Mouse (Mus musculus): ENCODE measurements around the gene Entpd1. TPM values are rescaled to one million over a fixed set of nuclear protein-coding genes. Genes with fewer than 3 reads are reported as not detected.

Entpd1 gene
- polyA plus RNA-seq, 1 experiment from 2014 or later, result 7.2 TPM

DNA sequence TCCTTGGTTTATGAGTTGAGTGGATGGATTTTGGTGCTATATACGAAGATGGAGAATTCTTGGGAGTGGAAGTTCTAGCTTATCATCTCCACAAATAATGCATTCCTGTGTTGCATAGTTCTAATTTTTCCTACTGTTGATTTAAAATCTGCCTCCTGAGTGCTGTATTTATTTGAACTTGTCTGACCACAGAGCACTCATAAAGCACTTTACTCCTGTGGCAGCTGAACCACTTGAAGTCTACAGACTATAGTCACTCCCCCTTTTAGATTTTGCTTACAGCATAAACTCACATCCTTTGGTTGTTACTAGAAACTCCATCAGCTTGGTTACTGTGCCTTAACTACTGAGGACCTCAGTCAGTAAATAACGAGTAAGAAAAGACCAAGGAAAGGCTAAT, 155.0 kb downstream of the Entpd1 start:
- DNase-seq (ENCODE audit: low spot score, missing footprints), result no peak
- H3K9me3 ChIP-seq (ENCODE audit: control insufficient read depth, low read length), result no peaks in the 10 kb centered on the region
- no peak overlapping the region for H3K27ac ChIP-seq (ENCODE audit: low read depth, low read length)
- no peak for ATAC-seq (ENCODE audit: low FRiP score)
- no peaks in the 10 kb centered on the region for H3K27me3 ChIP-seq (ENCODE audit: control insufficient read depth, insufficient read depth, low read length)
- 90% methylated on average over 2 of the region's 2 CpGs for WGBS
- no peak overlapping the region for H3K9ac ChIP-seq (ENCODE audit: low read length)
- H3K4me2 ChIP-seq, result no peak overlapping the region
- no peak overlapping the region for H3K4me3 ChIP-seq (ENCODE audit: low read depth, low read length)
- no peaks in the 10 kb centered on the region for H3K4me1 ChIP-seq (ENCODE audit: control insufficient read depth, insufficient read depth, low read length)
- no peaks in the 10 kb centered on the region for H3K36me3 ChIP-seq (ENCODE audit: control insufficient read depth, insufficient read depth, low read length)

DNA sequence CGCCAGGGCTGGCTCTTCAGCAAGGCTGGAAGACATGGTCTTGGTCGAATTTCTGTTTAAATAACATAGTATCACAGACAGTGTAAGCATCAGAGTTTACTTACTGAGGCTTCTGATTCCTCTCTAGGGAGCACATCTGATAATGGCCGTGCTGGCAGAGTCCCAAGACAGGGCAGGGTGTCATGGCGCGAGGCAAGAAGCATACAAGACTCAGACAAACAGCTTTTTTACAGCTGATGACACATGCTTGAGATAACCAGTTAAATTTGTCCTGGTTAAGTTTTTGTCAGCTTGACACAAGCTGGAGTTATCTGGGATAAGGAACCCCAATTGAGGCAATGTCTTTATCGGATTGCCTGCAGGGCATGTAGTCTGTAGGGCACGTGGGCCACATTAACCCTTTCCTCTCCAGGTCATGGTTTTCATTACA, 157.2 kb downstream of the Entpd1 start:
- DNase-seq (ENCODE audit: low spot score, missing footprints) (no peak), ATAC-seq (ENCODE audit: low FRiP score) (no peak)
- H3K9ac ChIP-seq (ENCODE audit: low read length), result no peak overlapping the region
- no peak overlapping the region for H3K4me2 ChIP-seq
- no peak overlapping the region for H3K27ac ChIP-seq (ENCODE audit: low read depth, low read length)
- H3K36me3 ChIP-seq (ENCODE audit: control insufficient read depth, insufficient read depth, low read length), result no peaks in the 10 kb centered on the region
- H3K27me3 ChIP-seq (ENCODE audit: control insufficient read depth, insufficient read depth, low read length), result no peaks in the 10 kb centered on the region
- 56% methylated on average over 7 of the region's 7 CpGs for WGBS
- H3K4me3 ChIP-seq (ENCODE audit: low read depth, low read length), result no peak overlapping the region
- H3K4me1 ChIP-seq (ENCODE audit: control insufficient read depth, insufficient read depth, low read length), result no peaks in the 10 kb centered on the region
- H3K9me3 ChIP-seq (ENCODE audit: control insufficient read depth, low read length), result no peaks in the 10 kb centered on the region

DNA sequence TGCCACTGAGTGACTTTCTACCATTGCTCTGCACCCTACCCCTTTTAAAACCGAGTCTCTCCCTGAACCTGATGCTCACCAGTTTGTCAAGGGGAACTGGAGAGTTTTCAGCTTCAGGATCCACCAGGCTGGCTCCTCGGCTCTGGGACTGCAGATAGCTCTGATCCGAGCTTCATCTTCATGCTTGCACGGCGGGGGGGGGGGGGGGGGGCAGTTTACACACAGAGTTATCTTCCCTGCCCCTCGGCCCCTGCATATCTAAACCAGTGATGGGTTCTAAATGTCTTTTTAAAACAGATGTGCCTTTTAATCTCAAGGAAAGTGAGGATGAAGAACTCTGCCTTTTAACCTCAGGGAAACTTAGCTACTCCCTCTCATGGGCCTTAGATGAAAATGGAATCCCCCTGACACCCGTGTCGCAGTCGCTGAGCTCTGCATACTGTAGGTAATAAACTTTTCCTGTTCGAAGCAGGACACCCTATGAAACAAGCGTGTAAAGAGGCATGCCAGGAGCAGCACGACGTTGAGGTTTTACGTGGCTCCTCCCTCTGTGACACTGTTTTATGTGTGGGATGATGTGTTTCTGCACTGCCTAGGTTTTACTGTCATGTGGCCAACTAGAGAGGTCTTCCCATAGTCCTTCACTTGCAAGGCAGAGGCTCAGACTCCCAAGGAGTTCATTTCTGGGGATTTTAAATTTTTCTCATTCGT, 176.0 kb downstream of the Entpd1 start:
- H3K36me3 ChIP-seq (ENCODE audit: control insufficient read depth, insufficient read depth, low read length), result no peaks in the 10 kb centered on the region
- no peak overlapping the region for H3K27ac ChIP-seq (ENCODE audit: low read depth, low read length)
- 75% methylated on average over 15 of the region's 15 CpGs for WGBS
- H3K4me2 ChIP-seq, result no peak overlapping the region
- H3K4me3 ChIP-seq (ENCODE audit: low read depth, low read length), result no peak overlapping the region
- DNase-seq (ENCODE audit: low spot score, missing footprints) (no peak), ATAC-seq (ENCODE audit: low FRiP score) (no peak)
- H3K4me1 ChIP-seq (ENCODE audit: control insufficient read depth, insufficient read depth, low read length), result no peaks in the 10 kb centered on the region
- H3K9me3 ChIP-seq (ENCODE audit: control insufficient read depth, low read length), result no peaks in the 10 kb centered on the region
- H3K27me3 ChIP-seq (ENCODE audit: control insufficient read depth, insufficient read depth, low read length), result no peaks in the 10 kb centered on the region
- no peak overlapping the region for H3K9ac ChIP-seq (ENCODE audit: low read length)

DNA sequence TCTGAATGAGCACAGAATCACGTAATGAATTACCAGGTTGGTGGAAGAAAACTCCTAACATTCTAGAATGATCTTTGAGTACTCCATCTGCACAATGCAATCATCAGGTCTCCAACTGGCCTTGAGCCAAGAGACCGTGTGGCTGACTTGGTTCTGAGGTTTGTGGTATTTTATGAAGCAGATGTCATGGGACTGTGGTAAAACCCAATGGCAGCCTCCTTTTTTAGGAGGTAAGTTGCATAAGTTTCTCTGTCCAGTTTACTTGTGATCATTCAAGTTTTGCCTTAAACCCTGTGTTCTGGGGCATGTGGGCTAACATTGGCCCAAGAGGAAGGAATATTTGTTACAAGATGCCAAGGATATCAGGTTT, 176.5 kb downstream of the Entpd1 start:
- H3K27me3 ChIP-seq (ENCODE audit: control insufficient read depth, insufficient read depth, low read length), result no peaks in the 10 kb centered on the region
- H3K4me3 ChIP-seq (ENCODE audit: low read depth, low read length), result no peak overlapping the region
- no peak for ATAC-seq (ENCODE audit: low FRiP score)
- WGBS, result 91% methylated on average over 2 of the region's 2 CpGs
- no peak overlapping the region for H3K9ac ChIP-seq (ENCODE audit: low read length)
- no peaks in the 10 kb centered on the region for H3K9me3 ChIP-seq (ENCODE audit: control insufficient read depth, low read length)
- H3K36me3 ChIP-seq (ENCODE audit: control insufficient read depth, insufficient read depth, low read length), result no peaks in the 10 kb centered on the region
- H3K27ac ChIP-seq (ENCODE audit: low read depth, low read length), result no peak overlapping the region
- H3K4me1 ChIP-seq (ENCODE audit: control insufficient read depth, insufficient read depth, low read length), result no peaks in the 10 kb centered on the region
- DNase-seq (ENCODE audit: low spot score, missing footprints), result no peak
- no peak overlapping the region for H3K4me2 ChIP-seq

Other genes starting within 250 kb of the Entpd1 start
- gene Sorbs1, start 98.6 kb upstream of the Entpd1 start, polyA plus RNA-seq (2014; fragmentation: Nextera tagmentation; extraction: Ambion mirVana), result 61.0 and 62.6 TPM in 2 replicates
- gene Aldh18a1, start 23.9 kb upstream of the Entpd1 start, polyA plus RNA-seq (2014; fragmentation: Nextera tagmentation; extraction: Ambion mirVana), result 67.0 and 75.4 TPM in 2 replicates
- gene Tctn3, start 133 bp upstream of the Entpd1 start, polyA plus RNA-seq (2014; fragmentation: Nextera tagmentation; extraction: Ambion mirVana), result 10.9 and 12.1 TPM in 2 replicates
- gene Cc2d2b, start 136.4 kb downstream of the Entpd1 start, polyA plus RNA-seq (2014; fragmentation: Nextera tagmentation; extraction: Ambion mirVana), result 0.22 and 0.72 TPM in 2 replicates
- 42.6 and 49.4 TPM in 2 replicates for gene Ccnj, start 218.9 kb downstream of the Entpd1 start, polyA plus RNA-seq (2014; fragmentation: Nextera tagmentation; extraction: Ambion mirVana)

Data from midbrain, embryonic 11.5 days (tissue).